Mouse (Mus musculus): ENCODE results near the gene Btbd35f26. TPM values are rescaled to one million over a fixed set of nuclear protein-coding genes. Genes with fewer than 3 reads are reported as not detected.

Gene Btbd35f26
- polyA plus RNA-seq (2012; rRNA removed), result not detected in 2 replicates

GRCm38 (mm10) chrX:31336154-31336553 lies at the start of gene Btbd35f26:
TSS of gene Btbd35f26 (plus strand) at chrX:31336454.

GRCm38 (mm10) chrX:31383818-31384217 lies 47.6 kb downstream of the Btbd35f26 start, which contains the start of gene Btbd35f19:
TSS of gene Btbd35f19 (minus strand) at chrX:31383918.

Other genes starting within 250 kb of the Btbd35f26 start
- gene Btbd35f29, start 218.8 kb upstream of the Btbd35f26 start, polyA plus RNA-seq (2012; rRNA removed), result not detected in 2 replicates
- not detected in 2 replicates for gene Spin2f, start 82.6 kb upstream of the Btbd35f26 start, polyA plus RNA-seq (2012; rRNA removed)
- gene Btbd35f19, start 47.5 kb downstream of the Btbd35f26 start, polyA plus RNA-seq (2012; rRNA removed), result not detected in 2 replicates
- gene Gm21883, start 237.8 kb downstream of the Btbd35f26 start, polyA plus RNA-seq (2012; rRNA removed), result not detected in 2 replicates